Mouse (Mus musculus) testis, adult 2 months (tissue): ENCODE results near the gene Ccnd3.

Source experiments
- CTCF ChIP-seq: fragments of 200-500 bp; IDR thresholded peaks from 2 replicates; pipeline ENCODE4 v1.5.1; 2012; ENCODE audit warnings: low read depth, mild to moderate bottlenecking, inconsistent platforms, low read length, moderate library complexity; ENCODE audit not compliant: control insufficient read depth, insufficient read depth, insufficient replicate concordance
- POLR2A ChIP-seq: fragments of 200-500 bp; IDR thresholded peaks from 2 replicates; pipeline ENCODE4 v1.6.1; 2012; ENCODE audit warnings: low read depth, mild to moderate bottlenecking, inconsistent platforms, low read length, moderate library complexity; ENCODE audit not compliant: control insufficient read depth

DNA sequence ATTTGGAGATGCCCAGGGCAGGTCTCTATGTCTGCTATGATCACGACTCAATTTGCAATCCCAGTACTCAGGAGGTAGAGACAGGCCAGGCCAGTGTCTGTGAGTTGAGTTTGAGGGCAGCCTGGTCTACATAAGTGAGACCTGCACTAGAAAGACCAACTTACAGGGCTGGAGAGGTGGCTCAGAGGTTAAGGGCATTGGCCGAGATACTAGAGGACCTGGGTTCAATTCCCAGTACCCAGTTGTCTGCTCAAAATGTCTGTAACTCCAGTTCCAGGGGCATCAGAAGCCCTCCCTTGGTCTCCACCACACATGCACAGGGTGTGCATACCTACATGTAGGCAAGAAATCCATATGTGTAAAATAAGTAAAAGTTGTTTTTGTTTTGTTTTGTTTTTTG lies 2.7 kb downstream of the Ccnd3 start:
- no peak for TF ChIP-seq CTCF
- TF ChIP-seq POLR2A: no peak
